Mouse (Mus musculus) forebrain, embryonic 11.5 days (tissue): ENCODE measurements around the gene Pitpnc1. TPM values are rescaled to one million over a fixed set of nuclear protein-coding genes. Genes with fewer than 3 reads are reported as not detected.

ENCODE experiments used
- ATAC-seq: fragments of 200-750 bp; cut with Nextera tagmentation; replicated peaks from 2 replicates; pipeline ENCODE4 v1.8.0; 2017; ENCODE audit warnings: moderate TSS enrichment; ENCODE audit not compliant: low FRiP score
- DNase-seq: peaks from one replicate; pipeline ENCODE4 v3.0.0-alpha.2; 2017; ENCODE audit warnings: low spot score
- H3K27ac ChIP-seq: fragments of 300-500 bp; sonication (generic); 2 replicates; pipeline ENCODE4 v1.5.1; 2014; ENCODE audit warnings: low read depth, low read length
- H3K27me3 ChIP-seq: fragments of 300-500 bp; sonication (generic); 2 replicates; pipeline ENCODE4 v1.6.1; 2014; ENCODE audit warnings: mild to moderate bottlenecking, low read length, mixed read lengths; ENCODE audit not compliant: control insufficient read depth, insufficient read depth
- H3K36me3 ChIP-seq: fragments of 300-500 bp; sonication (generic); 2 replicates; pipeline ENCODE4 v1.6.1; 2014; ENCODE audit warnings: mild to moderate bottlenecking, low read length, moderate library complexity, mixed read lengths; ENCODE audit not compliant: control insufficient read depth, insufficient read depth
- H3K4me1 ChIP-seq: fragments of 300-500 bp; sonication (generic); replicated peaks from 2 replicates; pipeline ENCODE4 v1.6.1; 2014; ENCODE audit warnings: low read length, mixed read lengths; ENCODE audit not compliant: control insufficient read depth, insufficient read depth
- H3K4me2 ChIP-seq: fragments of 300-500 bp; sonication (generic); 2 replicates; pipeline ENCODE4 v1.6.1; 2014; ENCODE audit warnings: low read depth, mild to moderate bottlenecking, low read length, moderate library complexity, mixed read lengths; ENCODE audit not compliant: severe bottlenecking
- H3K4me3 ChIP-seq: fragments of 300-500 bp; sonication (generic); 2 replicates; pipeline ENCODE4 v1.5.1; 2014; ENCODE audit warnings: low read depth, low read length
- H3K9ac ChIP-seq: fragments of 300-500 bp; sonication (generic); 2 replicates; pipeline ENCODE4 v1.6.1; 2014; ENCODE audit warnings: low read length
- H3K9me3 ChIP-seq: fragments of 300-500 bp; sonication (generic); 2 replicates; pipeline ENCODE4 v1.6.1; 2016; ENCODE audit warnings: low read length, mixed read lengths; ENCODE audit not compliant: control insufficient read depth
- WGBS: fragments of 180-500 bp; shearing (Covaris S2); extraction: QIAGEN DNeasy Blood & Tissue Kit; methylation state at CpG from one replicate; pipeline ENCODE4 v1.1.7; 2014; 5-methylcytosine and 5-hydroxymethylcytosine counted together
- polyA plus RNA-seq: library from polyadenylated mRNA; unstranded; fragments of >200 nt; fragmentation: Nextera tagmentation; extraction: Ambion mirVana; gene quantifications from 2 replicates; pipeline ENCODE4 v1.2.1, GENCODE M21; 2014

Gene Pitpnc1
- polyA plus RNA-seq, 1 experiment from 2014 or later: 35.7 TPM

DNA sequence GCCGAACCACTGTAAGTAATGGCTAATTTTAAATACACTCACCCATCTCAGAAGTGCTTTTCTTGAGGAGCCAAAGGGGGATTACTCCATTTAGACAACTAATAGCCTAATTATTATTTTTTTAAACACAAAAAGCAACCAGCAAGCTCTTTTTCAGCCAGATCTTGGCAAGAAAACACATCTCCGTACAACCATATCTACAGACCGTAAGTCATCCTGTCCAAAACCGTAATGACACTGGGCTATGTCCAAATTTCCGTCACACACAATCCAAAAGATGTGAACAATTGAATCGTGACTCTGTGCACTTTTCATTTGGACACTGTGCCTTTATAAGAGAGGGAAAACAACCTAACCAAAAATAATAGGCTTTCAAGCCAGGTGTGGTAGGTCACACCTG lies 20.4 kb downstream of the Pitpnc1 start:
- Histone ChIP-seq H3K9ac (no peak overlapping the region), H3K27me3 (no peaks in the 10 kb centered on the region), H3K36me3 (no peaks in the 10 kb centered on the region), H3K4me1 (no peaks in the 10 kb centered on the region; the same call in 1 of the 2 replicates), H3K9me3 (no peaks in the 10 kb centered on the region), H3K4me2 (no peak overlapping the region), H3K27ac (no peak overlapping the region), H3K4me3 (no peak overlapping the region)
- no peak for DNase-seq
- no peak for ATAC-seq
- 90% methylated on average over 6 of the region's 6 CpGs for WGBS

- Histone ChIP-seq H3K36me3 (no peaks in the 10 kb centered on the region), H3K4me3 (no peak overlapping the region), H3K27me3 (no peaks in the 10 kb centered on the region), H3K27ac (no peak overlapping the region), H3K9ac (no peak overlapping the region), H3K9me3 (no peaks in the 10 kb centered on the region), H3K4me1 (no peaks in the 10 kb centered on the region; the same call in 1 of the 2 replicates), H3K4me2 (no peak overlapping the region)
- ATAC-seq: no peak
- DNase-seq: no peak
- 74% methylated on average over 17 of the region's 17 CpGs for whole genome bisulfite sequencing
Measured at GRCm38 (mm10) chr11:107449169-107449910, 21.2 kb downstream of the Pitpnc1 start.

GRCm38 (mm10) chr11:107447915-107448314 lies 22.6 kb downstream of the Pitpnc1 start:
- ATAC-seq: no peak
- H3K9ac ChIP-seq: no peak overlapping the region
- 90% methylated on average over 9 of the region's 9 CpGs for WGBS

GRCm38 (mm10) chr11:107447349-107447748 lies 23.1 kb downstream of the Pitpnc1 start:
- ATAC-seq: no peak
- Histone ChIP-seq H3K36me3 (no peaks in the 10 kb centered on the region), H3K4me2 (no peak overlapping the region), H3K27me3 (no peaks in the 10 kb centered on the region), H3K4me1 (no peaks in the 10 kb centered on the region; the same call in 1 of the 2 replicates), H3K27ac (no peak overlapping the region), H3K9ac (no peak overlapping the region), H3K4me3 (no peak overlapping the region), H3K9me3 (no peaks in the 10 kb centered on the region)
- no peak for DNase-seq
- whole genome bisulfite sequencing: 80% methylated on average over 5 of the region's 5 CpGs

More at GRCm38 (mm10) chr11:107447915-107448314, 22.6 kb downstream of the Pitpnc1 start:
- H3K4me3 ChIP-seq: no peak overlapping the region
- H3K36me3 ChIP-seq: no peaks in the 10 kb centered on the region
- H3K4me1 ChIP-seq: no peaks in the 10 kb centered on the region; the same call in 1 of the 2 replicates
- H3K27ac ChIP-seq: no peak overlapping the region
- H3K4me2 ChIP-seq: no peak overlapping the region
- no peaks in the 10 kb centered on the region for H3K27me3 ChIP-seq
- no peaks in the 10 kb centered on the region for H3K9me3 ChIP-seq
- DNase-seq: no peak

DNA sequence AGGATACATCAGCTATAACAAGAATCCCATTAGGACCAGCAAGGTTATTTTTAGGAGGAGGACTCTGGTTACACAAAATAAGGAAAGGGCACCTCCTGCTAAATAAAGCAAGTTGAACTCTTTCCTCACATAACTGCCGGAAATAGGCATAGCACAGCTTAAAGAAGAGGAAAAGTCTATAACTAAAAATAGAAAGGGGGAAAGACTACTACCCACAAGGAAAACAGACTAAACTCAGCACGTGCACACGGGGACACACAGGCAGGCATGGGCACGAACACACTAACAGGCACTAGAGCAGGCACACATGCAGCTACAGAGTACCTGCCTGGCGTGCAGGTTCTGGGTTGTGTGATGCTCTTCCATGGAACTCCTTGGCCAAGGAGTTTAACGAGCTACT lies 23.8 kb downstream of the Pitpnc1 start:
- Histone ChIP-seq H3K27me3 (no peaks in the 10 kb centered on the region), H3K36me3 (no peaks in the 10 kb centered on the region), H3K4me3 (no peak overlapping the region), H3K27ac (no peak overlapping the region), H3K9ac (no peak overlapping the region), H3K9me3 (no peaks in the 10 kb centered on the region), H3K4me2 (no peak overlapping the region), H3K4me1 (no peaks in the 10 kb centered on the region; the same call in 1 of the 2 replicates)
- DNase-seq (no peak), ATAC-seq (no peak)
- WGBS: 81% methylated on average over 6 of the region's 6 CpGs

DNA sequence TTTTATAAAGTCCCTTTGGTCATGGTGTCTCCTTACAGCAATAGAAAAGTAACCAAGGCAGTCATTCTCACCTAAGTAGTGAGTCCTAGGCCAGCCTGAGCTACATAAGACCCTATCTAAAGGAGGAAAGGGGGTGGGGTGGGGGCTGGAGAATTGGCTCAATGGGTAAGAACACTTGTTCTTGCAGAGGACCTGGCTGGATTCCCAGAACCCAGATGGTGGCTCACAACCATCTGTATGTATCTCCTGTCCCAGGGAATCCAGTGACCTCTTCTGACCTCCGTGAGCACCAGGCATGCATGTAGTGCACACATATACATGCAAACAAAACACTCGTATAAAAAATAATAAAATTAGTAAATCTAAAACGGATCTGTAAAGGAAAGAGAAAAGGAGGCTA lies 24.8 kb downstream of the Pitpnc1 start:
- H3K36me3 ChIP-seq: no peaks in the 10 kb centered on the region
- ATAC-seq (no peak), DNase-seq (no peak)
- H3K27ac ChIP-seq: no peak overlapping the region
- no peak overlapping the region for H3K4me3 ChIP-seq
- no peaks in the 10 kb centered on the region for H3K9me3 ChIP-seq
- WGBS: 93% methylated on average over 3 of the region's 3 CpGs
- H3K4me2 ChIP-seq: no peak overlapping the region
- no peaks in the 10 kb centered on the region for H3K27me3 ChIP-seq
- no peaks in the 10 kb centered on the region; the same call in 1 of the 2 replicates for H3K4me1 ChIP-seq
- no peak overlapping the region for H3K9ac ChIP-seq

- 88% methylated on average over 12 of the region's 12 CpGs for WGBS
- H3K9ac ChIP-seq: no peak overlapping the region
- no peaks in the 10 kb centered on the region for H3K9me3 ChIP-seq
- ATAC-seq (no peak), DNase-seq (no peak)
- no peak overlapping the region for H3K4me2 ChIP-seq
- H3K36me3 ChIP-seq: no peaks in the 10 kb centered on the region; the same call in 1 of the 2 replicates
- no peaks in the 10 kb centered on the region for H3K4me1 ChIP-seq
- H3K27ac ChIP-seq: no peak overlapping the region
- H3K4me3 ChIP-seq: no peak overlapping the region
- no peaks in the 10 kb centered on the region for H3K27me3 ChIP-seq
Measured at GRCm38 (mm10) chr11:107443121-107444095, 27.1 kb downstream of the Pitpnc1 start.

DNA sequence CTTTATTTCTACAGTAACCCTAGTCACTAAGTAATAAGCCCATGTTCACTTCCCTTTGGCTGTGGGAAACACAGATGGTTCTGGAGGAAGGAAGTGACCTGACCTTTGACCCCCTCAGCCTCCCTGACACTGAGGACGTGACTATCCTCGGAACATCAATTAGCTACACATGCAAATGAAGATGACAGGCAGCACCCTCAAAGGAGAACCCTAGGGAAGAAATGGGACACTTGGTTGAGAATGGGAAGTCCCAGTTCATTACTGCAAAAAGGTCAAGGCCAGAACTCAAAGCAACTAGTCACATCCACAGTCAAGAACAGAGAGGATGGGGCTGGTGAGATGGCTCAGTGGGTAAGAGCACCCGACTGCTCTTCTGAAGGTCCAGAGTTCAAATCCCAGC lies 29.4 kb downstream of the Pitpnc1 start:
- H3K9me3 ChIP-seq: no peaks in the 10 kb centered on the region
- DNase-seq: no peak
- no peak for ATAC-seq
- WGBS: 74% methylated on average over 3 of the region's 3 CpGs
- H3K27ac ChIP-seq: no peak overlapping the region
- no peak overlapping the region for H3K9ac ChIP-seq
- H3K27me3 ChIP-seq: no peaks in the 10 kb centered on the region
- no peaks in the 10 kb centered on the region; the same call in 1 of the 2 replicates for H3K36me3 ChIP-seq
- no peak overlapping the region for H3K4me2 ChIP-seq
- H3K4me3 ChIP-seq: no peak overlapping the region
- H3K4me1 ChIP-seq: no peaks in the 10 kb centered on the region
